ENCODE assay signal across 8 mouse cellular contexts in genomic region chr10:128548947-128549681, GRCm38 (mm10). TPM values are rescaled to one million over a fixed set of nuclear protein-coding genes. Genes with fewer than 3 reads are reported as not detected.
DNase-seq lines count a peak whose midpoint lies in the region; ATAC-seq lines count a peak whose summit lies in the region.

Gene Rpl41 (minus strand): TSS chr10:128549305.

- H3K9me3 ChIP-seq in embryonic facial prominence, embryonic 13.5 days, result no peaks in the 10 kb centered on the region
- no peaks in the 10 kb centered on the region for H3K9me3 ChIP-seq in limb, embryonic 13.5 days
- H3K9me3 ChIP-seq in midbrain, embryonic 16.5 days (replicated peaks; ENCODE audit: control insufficient read depth, low read length, poor library complexity, severe bottlenecking), result no peaks in the 10 kb centered on the region

- peak within 1 kb of the TSS; percentile 96 for H3K9ac ChIP-seq in embryonic facial prominence, embryonic 13.5 days
- H3K9ac ChIP-seq in limb, embryonic 13.5 days, result peak within 1 kb of the TSS; percentile 96
- H3K9ac ChIP-seq in midbrain, embryonic 16.5 days (ENCODE audit: low read depth, low read length), result peak within 1 kb of the TSS; percentile 78

- H3K4me1 ChIP-seq in embryonic facial prominence, embryonic 13.5 days, result peaks cover 9% of the 10 kb centered on the region
- H3K4me1 ChIP-seq in limb, embryonic 13.5 days, result peaks cover 16% of the 10 kb centered on the region
- H3K4me1 ChIP-seq in midbrain, embryonic 16.5 days (ENCODE audit: control insufficient read depth, insufficient read depth, low read length), result peaks cover 8% of the 10 kb centered on the region

- peak; percentile 98 for DNase-seq in 3134 (ENCODE audit: extremely low read depth, insufficient read length, low spot score)
- DNase-seq in adrenal gland, postnatal 36 days, result peak; percentile 93 to 94
- peak; percentile 95 to 98 for DNase-seq in heart, adult 18-20 months
- peak; percentile 91 to 95 for DNase-seq in kidney, adult 8-10 months
- DNase-seq in spleen, postnatal 10 days (ENCODE audit: low spot score in 2 of 2), result peak; percentile 85 to 94

- WGBS in embryonic facial prominence, embryonic 13.5 days, result under 1% methylated on average over 31 of the region's 31 CpGs
- 0% methylated on average over 31 of the region's 31 CpGs for WGBS in limb, embryonic 13.5 days
- WGBS in midbrain, embryonic 16.5 days, result 0% methylated on average over 31 of the region's 31 CpGs

- peak within 1 kb of the TSS; percentile 80 for H3K4me3 ChIP-seq in embryonic facial prominence, embryonic 13.5 days
- peak within 1 kb of the TSS; percentile 81 for H3K4me3 ChIP-seq in limb, embryonic 13.5 days
- H3K4me3 ChIP-seq in midbrain, embryonic 16.5 days (ENCODE audit: low read depth, low read length), result peak within 1 kb of the TSS; percentile 60

- no peaks in the 10 kb centered on the region for H3K27me3 ChIP-seq in embryonic facial prominence, embryonic 13.5 days
- no peaks in the 10 kb centered on the region for H3K27me3 ChIP-seq in limb, embryonic 13.5 days
- no peaks in the 10 kb centered on the region for H3K27me3 ChIP-seq in midbrain, embryonic 16.5 days (ENCODE audit: control insufficient read depth, insufficient read depth, low read depth, low read length)

- H3K27ac ChIP-seq in embryonic facial prominence, embryonic 13.5 days, result peak within 1 kb of the TSS; percentile 98
- peak within 1 kb of the TSS; percentile 99 for H3K27ac ChIP-seq in limb, embryonic 13.5 days
- H3K27ac ChIP-seq in midbrain, embryonic 16.5 days (ENCODE audit: low read length), result peak within 1 kb of the TSS; percentile 94

- ATAC-seq in embryonic facial prominence, embryonic 13.5 days (ENCODE audit: insufficient number of reproducible peaks, insufficient read depth, low FRiP score, low TSS enrichment, low read depth), result peak; percentile 88
- ATAC-seq in limb, embryonic 13.5 days (ENCODE audit: low FRiP score, low read depth), result peak; percentile 90
- ATAC-seq in midbrain, embryonic 16.5 days, result peak; percentile 91

- peaks cover 15% of the 10 kb centered on the region for H3K36me3 ChIP-seq in embryonic facial prominence, embryonic 13.5 days
- H3K36me3 ChIP-seq in limb, embryonic 13.5 days, result peaks cover 16% of the 10 kb centered on the region
- H3K36me3 ChIP-seq in midbrain, embryonic 16.5 days (ENCODE audit: control insufficient read depth, insufficient read depth, low read length), result peaks cover 7% of the 10 kb centered on the region

- H3K4me2 ChIP-seq in embryonic facial prominence, embryonic 13.5 days, result peak within 1 kb of the TSS; percentile 83
- H3K4me2 ChIP-seq in limb, embryonic 13.5 days (replicated peaks), result peak within 1 kb of the TSS; percentile 87
- peak within 1 kb of the TSS; percentile 84 for H3K4me2 ChIP-seq in midbrain, embryonic 16.5 days (ENCODE audit: low read length)

RNA-seq across cellular contexts. Expression of gene Rpl41, which starts in this region (rescaled TPM):
- total RNA-seq in adrenal gland, postnatal 36 days (2021), result 1,000 to 10,000 TPM; 2,845 to 2,862 TPM
- polyA plus RNA-seq in embryonic facial prominence, embryonic 13.5 days (2015; fragmentation: Nextera tagmentation; extraction: Ambion mirVana), result 4,323 and 4,329 TPM in 2 replicates
- 1,000 to 10,000 TPM; 1,490 to 1,551 TPM for total RNA-seq in heart, adult 18-20 months (2021)
- polyA plus RNA-seq in limb, embryonic 13.5 days (2015; fragmentation: Nextera tagmentation; extraction: Ambion mirVana), result 3,677 and 3,933 TPM in 2 replicates
- polyA plus RNA-seq in midbrain, embryonic 16.5 days (2015; fragmentation: Nextera tagmentation; extraction: Ambion mirVana), result 1,924 and 2,018 TPM in 2 replicates

Comparison
In these comparisons a context has a peak if more than half of its experiments do, and no peak if none do; other contexts are left out.
1. Peak in every context shown above with its lines: DNase-seq, ATAC-seq, H3K4me3 ChIP-seq and H3K27ac ChIP-seq.